Mouse (Mus musculus) thymus, adult 18-20 months (tissue): ENCODE data around the gene Capza3.

Experiments
- DNase-seq, 2 experiments: peaks; one replicate each; pipeline ENCODE4 v3.0.0; 2022; ENCODE audit warnings: mixed read lengths in 2 of 2

The Capza3 gene

GRCm38 (mm10) chr6:140040952-140041351 lies at the start of gene Capza3:
TSS of gene Capza3 (plus strand) at chr6:140041252.
- DNase-seq, result no peak

- no peak for DNase-seq
Observed at GRCm38 (mm10) chr6:140005181-140005580, 35.9 kb upstream of the Capza3 start.

DNA sequence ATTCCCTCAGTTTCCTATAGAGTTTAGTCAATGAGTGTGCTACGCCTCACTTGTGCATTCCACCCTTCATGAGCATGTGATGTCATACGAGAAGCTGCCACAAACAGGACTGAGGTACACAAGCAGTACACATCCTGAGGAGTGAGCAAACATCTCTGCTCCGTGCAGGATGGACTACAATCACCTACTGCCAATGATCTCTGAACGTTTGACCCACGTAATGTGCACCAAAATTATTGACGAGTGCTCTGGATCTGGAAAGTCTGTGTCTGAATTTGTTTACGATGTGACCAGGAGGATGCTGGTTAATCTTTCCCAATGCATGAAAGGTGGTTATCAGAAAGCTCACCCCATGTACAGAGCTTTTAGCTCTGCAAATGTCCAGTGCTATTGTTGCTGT lies 16.6 kb upstream of the Capza3 start:
- DNase-seq, result no peak

GRCm38 (mm10) chr6:140041357-140041756 lies 305 bp downstream of the Capza3 start, which contains the start of gene Plcz1:
TSS of gene Plcz1 (minus strand) at chr6:140041457.
- DNase-seq, result no peak

DNA sequence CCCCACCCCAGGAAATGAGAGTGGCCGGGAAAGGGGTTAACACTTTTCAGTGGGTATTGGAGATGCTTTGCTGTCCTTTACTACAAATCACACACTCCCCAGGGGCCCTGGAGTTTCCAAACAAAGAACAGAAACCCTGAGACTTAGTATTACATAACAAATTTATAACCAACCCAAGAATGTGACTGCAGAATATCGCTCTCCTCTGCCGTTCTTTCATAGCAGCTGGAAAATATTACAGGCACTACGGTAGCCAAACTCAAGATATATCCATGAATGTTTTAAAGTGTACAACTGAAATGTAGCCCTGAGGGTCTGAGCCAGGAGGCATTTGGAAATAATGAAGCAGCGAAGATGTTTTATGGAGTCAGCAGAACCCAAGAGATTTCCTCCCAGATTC lies 10.4 kb downstream of the Capza3 start:
- DNase-seq, result no peak

DNA sequence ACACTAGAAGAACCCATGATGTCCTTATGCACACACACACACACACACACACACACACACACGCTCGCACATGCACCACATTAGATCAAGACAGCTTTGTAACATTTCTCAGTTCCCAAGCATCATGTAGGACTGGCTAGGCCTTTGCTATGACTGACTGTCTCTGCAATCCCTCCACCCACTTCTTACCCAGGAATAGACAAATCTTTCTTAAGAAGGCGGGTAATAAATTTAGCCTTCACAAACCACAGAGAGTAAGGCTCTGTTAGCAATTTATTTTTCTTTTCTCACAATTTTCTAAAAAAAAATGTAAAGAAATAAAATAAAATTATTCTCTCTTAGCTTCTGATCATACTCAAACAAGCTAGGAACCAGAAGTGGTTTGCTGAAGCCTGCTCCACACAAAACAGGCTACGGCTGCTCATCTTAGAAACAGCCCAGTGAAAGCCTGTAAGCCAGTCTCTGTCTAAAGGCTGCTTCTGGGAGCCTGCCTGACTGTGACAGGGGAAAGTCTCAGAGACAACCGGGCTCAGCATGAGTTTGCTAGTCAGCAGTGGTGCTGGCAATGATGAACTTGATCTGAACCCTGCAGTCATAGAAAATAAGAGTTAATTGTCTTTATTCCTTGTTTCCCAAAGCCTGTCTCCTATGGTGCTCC lies 13.3 kb downstream of the Capza3 start:
- DNase-seq, result no peak

GRCm38 (mm10) chr6:140069177-140069576 lies 28.1 kb downstream of the Capza3 start:
- no peak for DNase-seq

GRCm38 (mm10) chr6:140080933-140081332 lies 39.9 kb downstream of the Capza3 start:
- DNase-seq, result no peak

DNA sequence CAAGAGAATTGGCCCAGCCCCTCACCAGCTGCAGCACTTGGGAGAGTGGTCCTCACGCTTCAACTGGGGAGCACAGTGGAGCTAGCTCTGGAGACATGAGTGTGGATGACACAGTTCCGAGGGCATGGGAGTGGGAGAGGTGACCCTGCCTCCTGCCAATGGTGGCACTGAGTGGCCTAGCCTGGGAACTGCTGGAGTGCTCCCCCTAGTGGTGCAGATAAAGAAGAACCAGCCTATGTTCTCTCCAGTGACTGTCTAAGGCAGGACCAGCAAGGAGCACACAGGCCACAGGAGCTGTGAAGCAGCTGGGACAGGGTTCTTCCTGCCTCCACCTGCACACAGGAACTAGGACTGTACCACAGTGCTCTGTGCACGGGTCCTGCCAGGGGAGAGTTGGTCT lies 40.7 kb downstream of the Capza3 start:
- DNase-seq, result no peak

DNA sequence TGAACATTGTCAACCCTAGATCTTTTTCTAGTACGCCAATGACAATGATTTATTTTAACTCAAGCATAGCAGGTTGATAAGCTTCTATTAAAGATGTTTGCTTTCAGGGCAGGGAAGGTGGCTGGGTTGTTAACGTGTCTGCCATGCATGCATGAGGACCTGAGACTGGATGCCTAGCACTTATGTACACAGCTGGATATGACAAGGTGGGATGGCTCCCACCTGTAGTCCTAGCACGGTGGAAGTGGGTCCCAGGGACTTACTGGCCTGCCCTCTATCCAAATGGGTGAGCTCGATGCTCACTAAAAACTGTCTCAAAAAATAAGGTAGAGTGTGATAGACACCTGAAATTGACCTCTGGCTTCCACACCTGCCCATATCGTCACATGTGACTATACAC lies 48.8 kb downstream of the Capza3 start:
- DNase-seq, result no peak
